Mouse (Mus musculus) adrenal gland (tissue): Measurements from ENCODE around the gene Dcaf11.

Experiments used
- intact Hi-C: fragments of 180-260 bp; cut with DNase I; formaldehyde crosslinking; loops from one replicate; pipeline ENCODE4 v1.15.1; 2025

Dcaf11 gene

DNA sequence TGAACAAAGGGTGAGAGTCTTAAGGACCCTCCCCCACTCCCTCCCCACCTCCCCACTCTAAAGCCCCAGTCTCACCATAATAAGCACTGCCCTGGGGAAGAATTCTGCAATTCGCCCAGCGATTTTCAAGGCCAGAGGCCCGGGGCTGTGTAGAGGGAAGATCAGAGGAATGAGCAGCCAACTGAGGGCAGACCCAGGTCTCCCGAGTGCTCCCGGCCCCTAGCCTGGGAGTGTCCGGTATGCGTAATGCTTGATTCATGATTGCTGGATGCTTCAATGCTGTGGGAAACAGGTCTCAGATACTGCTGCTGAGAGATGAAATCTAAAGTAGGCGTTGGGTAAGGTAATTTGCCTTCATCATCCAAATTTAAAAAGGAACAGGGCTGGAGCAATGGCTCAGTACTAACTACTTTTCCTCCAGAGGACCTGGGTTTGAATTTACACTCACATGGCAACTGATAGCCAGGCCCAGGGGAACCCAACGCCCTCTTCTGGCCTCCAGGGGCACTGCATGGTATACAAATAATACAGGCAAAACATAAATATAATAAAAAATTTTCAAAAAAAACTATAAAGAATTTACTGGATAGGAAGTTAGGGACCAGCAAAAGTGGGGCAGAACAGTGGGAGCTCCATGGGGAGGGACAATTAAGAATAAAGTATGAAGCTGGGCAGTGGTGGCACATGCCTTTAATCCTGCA is 22.3 kb downstream of the Dcaf11 start:
- intact Hi-C loops = no loop called here

DNA sequence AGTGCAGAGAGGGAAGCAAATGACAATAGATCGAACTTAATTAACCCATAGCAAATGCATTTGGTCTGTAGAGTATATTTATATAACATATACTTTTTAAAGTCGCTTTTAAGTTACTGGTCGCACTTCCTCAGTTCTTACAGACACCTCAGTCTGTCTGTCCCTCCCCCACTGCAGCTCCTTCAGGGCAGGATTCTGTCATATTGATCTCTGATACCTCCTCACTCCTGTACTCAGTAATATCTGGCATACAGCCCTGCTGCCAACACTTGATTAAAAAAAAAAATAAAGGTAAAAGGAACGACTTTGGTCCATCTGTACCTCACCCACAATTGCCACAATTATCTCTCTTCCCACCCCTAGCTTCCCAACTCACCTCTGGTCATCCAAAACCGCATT is 24.5 kb downstream of the Dcaf11 start:
- intact Hi-C loops = no loop called here

DNA sequence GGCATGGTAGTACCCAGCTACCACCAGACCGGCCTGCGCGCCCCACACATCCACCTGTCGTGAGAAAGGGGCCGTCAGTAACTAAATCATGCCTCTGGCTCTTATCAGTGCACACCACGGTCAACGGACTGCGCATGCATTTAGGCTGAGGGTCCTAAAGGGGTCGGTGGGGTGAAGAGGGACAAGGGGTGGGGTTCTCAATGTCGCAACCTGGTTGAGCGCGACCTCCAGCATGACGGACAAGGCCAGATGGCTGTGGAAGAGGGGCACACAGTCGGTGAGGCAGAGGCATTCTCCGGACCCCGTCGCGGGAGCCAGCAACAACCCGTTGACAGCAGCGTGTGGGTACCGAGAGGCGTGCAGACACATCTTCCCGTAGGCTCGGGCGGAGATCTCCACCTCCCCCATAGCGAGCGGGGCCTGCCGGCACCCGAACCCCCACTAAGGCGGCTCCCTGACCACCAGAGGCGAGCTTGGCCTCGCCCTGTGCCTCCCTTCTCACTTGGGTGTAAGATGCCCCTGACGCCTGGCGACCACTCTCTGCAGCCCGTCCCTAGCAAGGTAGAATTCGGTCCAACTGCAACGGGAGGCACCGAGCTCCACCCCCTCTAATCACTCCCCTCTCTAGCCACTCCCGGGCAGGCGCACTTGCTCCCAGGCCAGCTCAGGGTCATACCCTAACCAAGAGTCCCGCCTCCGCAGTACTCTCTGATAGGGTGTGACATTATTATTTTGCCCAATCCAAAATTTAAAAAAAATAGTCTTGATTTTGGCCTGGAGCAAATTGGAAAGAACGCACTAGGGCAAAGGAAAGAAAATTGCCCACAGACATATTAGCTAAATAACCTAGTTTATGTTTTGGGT is 25.1 kb downstream of the Dcaf11 start, which contains the start of gene Emc9:
Gene Emc9 (minus strand): TSS at position 601 of the 864 bp plus-strand sequence.
- intact Hi-C loops = no loop called here

DNA sequence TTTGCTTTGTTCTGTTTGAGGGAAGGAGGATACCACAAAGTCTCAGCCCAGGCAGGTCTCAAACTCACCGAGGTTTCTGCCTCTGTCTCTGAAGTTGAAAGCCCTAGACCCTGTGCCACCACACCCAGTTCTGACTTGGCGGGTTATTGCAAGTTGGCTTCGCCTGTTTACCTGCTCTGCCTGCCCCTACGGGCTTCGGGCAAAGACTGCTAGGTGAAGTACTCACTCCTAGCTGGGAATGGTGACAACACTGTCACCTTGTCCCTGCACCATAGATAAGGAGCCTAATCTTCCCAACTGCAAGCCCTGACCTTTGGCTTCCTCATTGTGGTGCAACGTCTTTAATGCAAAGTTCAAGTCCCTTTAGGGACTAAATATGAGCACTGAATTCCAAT is 25.8 kb downstream of the Dcaf11 start:
- intact Hi-C loops = no loop called here

DNA sequence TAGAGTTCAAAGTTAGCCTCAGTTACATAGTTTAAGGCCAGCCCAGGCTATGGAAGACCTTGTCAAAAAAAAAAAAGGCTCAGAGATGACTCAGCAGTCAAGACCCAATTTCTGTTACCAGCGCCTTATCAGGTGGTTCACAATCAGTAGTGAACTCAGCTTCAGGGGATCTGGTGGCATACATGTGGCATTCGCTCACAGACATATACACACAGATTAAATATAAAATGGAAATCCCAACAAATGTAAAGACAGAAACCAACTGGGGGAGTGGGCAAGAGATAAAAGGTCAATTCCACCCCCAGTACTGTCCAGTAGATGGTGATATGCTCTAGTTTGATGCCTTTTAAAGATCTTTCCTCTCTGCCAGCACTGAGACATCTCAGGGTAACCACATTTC is 26.3 kb downstream of the Dcaf11 start:
- intact Hi-C loops = no loop called here

DNA sequence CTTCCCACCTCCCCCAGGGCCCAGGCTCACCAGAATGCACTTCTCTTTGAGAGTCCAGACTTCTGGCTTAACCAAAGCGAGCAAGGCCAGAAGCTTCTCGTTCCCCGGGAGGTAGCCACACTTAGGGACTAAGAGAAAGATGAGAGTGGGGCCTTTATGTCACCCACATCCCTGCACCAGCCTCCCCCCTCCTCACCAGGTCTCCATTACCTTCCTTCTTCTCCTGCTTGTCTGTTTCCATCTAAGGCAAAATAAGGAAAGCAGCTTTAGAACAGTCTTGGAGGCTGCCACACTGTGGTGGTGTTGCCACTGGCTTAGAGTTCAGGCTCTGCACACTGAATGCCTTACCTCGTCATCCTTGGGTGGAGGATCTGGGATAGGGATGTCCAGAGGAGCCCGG is 29.5 kb downstream of the Dcaf11 start:
- intact Hi-C loops = no loop called here

DNA sequence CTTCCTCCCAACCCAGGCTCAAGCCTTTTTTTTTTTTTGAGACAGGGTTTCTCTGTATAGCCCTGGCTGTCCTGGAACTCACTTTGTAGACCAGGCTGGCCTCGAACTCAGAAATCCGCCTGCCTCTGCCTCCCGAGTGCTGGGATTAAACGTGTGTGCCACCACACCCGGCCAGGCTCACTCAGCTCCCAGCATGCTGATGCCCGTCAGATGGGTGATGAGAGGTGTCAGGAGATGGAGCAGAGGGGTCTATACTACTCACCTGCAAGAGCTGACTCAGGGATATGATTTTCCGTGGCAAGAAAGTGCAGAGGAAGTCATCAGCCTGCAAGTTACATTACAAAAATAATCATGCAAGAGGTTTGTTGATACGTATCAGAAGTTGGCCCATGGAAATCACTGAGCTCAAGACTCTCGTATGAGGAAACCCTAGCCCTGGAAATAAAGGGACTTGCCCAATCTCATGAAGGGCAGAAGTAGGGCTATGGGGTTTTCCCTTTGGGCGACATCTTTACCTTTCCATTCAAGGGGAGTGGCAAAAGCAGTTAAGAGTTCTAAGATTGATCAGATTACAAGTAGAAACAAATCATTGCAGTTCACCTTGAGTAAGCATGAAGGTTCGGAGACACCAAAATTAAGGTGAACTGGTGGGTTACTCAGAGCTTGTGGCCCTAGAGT is 30.1 kb downstream of the Dcaf11 start:
- intact Hi-C loops = no loop called here

DNA sequence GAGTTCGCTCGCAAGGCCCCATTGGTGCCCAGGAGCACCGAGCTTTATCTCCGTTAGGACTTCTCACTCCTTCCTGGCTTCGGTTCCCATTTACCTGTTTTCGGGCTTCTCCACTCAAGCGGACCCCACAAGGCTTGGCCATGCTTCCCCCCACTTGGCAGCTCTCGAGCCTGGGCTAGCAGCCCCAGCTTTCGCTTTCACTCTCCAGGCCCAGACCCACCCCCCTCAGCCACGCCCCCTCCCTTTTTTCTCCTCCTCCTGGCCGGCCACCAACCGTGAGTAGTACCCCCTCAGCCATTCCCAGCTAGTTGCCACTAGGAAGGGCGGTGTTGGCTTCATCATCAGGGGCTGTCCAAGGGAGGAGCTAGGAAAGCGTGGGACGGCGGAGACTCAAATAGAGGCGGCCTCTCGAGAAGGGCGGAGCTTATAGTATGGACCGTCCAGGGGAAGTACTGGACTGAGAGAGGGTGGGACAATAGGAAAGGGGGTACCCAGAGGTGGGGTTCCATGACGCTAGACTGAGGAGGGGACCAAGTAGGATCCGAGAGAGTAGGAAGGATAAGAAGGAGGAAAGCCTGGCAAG is 31.0 kb downstream of the Dcaf11 start, which contains the start of gene Psme2:
Gene Psme2 (minus strand): TSS at position 366 of the 583 bp plus-strand sequence.
- intact Hi-C loops = no loop called here

DNA sequence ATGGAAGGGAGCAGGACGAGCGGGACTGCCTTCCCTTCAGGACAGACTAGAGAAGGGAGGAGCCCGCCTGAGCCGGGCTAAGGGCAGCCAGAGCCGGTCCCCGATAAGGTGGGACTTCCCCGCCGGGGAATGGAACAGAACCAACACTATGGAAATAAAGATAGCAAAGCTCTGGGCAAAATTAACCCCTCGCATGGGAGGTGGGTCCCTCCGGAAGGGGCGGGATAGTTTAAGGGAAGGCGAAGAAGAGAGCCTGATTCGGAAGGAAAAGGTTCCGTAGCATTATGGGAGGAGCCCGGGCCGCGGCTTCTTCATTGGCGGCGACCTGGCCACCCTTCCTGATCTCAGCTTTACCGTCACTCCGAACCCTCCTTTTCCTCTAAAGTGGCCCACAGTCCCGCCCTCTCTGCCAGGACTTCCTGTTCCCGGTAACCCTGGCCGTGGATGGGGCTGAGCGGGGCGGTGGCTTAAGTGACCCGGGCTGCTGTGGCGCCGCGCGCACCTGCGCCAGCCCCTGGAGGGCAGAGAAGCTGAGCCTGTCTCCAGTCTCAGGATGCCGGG is 31.6 kb downstream of the Dcaf11 start, which contains the start of gene Rnf31:
Gene Rnf31 (plus strand): TSS at position 378 of the 561 bp plus-strand sequence.
- intact Hi-C loops = no loop called here

DNA sequence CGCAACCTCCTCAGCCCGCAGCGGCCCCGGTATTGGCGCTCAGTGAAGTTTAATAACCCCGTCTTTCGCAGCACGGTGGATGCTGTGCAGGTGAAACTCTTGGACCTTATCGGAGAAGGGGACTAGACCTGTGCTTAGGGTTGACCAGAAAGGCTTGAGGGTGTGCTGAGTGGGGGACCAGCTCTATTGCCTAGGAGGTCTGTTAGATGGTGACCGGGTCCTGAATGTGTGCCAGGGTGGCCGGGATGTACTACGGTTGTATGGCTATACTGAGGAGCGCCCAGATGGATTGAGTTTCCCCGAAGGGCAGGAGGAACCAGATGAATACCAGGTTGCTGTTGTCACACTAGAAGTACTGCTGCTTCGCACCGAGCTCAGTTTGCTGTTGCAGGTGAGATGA is 32.4 kb downstream of the Dcaf11 start:
- intact Hi-C loops = no loop called here

DNA sequence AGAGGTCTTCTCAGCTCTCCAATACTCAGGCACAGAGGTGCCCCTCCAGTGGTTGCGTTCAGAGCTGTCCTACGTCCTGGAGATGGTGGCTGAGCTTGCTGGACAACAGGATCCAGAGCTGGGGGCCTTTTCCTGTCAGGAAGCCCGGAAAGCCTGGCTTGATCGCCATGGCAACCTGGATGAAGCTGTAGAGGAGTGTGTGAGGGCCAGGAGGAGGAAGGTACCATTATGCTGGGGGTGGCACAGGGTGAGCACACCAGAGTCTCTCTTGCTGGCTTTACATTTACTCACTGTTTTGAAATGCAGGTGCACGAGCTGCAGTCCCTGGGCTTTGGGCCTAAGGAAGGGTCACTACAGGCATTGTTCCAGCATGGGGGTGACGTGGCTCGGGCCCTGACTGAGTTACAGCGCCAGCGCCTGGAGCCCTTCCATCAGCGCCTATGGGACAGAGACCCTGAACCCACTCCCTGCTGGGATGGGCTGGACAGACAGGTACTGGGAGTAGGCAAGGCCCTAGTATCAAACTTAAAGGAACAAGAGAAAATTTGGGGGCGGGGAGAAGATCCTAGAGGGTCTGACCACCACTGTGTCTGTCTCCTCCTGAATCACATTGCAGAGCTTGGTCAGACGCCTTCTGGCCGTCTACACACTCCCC is 36.4 kb downstream of the Dcaf11 start:
- intact Hi-C loops = no loop called here

DNA sequence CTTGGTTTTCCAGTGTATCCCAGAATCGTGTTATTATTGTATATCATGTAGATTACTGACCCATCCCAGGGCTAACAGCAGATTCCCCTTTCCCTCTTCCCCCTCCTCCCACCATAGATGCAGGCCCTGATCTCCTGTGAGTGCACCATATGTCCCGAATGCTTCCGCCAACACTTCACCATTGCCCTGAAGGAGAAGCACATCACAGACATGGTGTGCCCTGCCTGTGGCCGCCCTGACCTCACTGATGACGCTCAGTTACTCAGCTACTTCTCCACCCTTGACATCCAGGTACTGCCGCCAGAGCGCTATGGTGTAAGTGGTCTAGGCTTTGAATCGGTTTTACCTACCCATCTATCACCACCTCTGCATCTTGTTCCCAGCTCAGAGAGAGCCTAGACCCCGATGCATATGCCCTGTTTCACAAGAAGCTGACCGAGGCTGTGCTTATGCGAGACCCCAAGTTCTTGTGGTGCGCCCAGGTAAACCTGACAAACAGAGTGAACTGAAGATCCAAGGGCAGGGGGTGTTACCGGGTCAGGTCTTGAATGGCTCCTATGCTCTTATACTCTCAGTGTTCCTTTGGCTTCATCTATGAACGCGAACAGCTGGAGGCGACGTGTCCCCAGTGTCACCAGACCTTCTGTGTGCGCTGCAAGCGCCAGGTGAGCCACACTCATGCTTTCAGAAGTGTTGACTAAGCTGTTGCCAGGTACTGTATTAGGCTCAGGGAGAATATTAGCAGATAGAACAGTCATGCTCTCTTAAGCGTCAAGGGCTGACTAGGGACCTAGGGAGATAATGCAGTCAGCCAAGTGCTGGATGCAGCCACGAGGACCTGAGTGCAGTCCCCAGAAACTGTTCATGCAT is 39.0 kb downstream of the Dcaf11 start:
- intact Hi-C loops = no loop called here

DNA sequence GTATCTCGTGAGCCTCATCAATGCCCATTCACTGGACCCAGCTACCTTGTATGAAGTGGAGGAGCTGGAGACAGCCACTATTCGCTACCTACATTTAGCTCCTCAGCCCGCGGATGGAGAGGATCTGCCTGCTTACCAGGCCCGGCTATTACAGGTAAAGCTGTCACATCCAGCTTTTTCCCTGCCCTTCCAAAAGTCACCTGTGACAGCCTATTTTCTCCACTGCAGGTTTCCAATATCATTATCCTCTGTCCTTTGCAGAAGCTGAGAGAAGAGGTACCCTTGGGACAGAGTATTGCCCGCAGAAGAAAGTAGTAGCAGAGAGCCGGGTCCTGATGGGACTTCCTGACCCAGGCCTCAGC is 43.4 kb downstream of the Dcaf11 start, which contains the start of gene Irf9:
Gene Irf9 (plus strand): TSS at position 301 of the 362 bp plus-strand sequence.
- intact Hi-C loops = loop anchor here (5.0 kb wide), 1 partner anchor 106 kb away; no protein-coding TSS in a partner anchor

DNA sequence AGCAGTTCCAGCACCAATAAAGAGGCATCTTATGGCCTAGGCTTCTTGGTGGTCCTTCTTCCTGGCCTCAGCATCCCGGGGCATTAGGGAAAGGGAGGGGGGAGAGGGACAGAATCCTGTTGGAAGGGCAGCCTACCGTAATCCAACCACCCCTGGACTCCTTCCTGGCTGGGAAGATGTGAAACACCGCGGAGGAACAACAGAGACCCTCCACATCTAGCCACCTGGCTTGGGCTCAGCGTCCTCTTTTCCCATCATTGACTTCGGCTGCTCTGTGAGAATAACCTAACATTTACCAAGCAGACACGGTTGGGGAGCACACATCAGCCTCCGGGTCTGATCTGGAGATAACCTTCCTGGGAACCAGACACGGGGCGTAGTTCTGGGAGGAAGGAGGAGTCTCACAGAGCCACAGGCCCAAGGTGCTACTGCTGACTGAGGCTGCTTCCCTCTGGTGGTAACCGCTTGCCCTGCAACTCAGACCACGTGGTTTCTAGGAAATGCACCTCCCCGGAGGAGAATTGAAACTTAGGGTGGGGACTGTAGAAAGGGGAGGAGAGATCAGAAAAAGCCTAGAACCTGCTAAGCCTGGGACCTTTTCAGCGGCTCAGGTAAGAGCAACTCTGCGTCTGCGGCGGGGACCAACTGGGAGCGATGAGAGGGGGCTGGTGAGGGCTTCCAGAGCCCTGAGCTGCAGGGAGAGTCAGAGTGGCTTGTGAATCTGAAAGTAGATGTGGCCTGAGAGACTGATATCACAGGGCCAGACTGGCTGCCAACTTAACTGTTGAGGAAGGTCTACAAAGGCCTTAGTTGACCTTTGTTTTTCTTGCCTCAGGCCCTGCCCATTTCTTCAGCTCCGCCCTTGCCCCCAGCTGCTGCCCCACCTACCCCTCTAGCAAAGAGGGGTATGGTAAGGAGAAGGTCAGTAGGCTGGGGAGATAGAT is 44.1 kb downstream of the Dcaf11 start:
- intact Hi-C loops = loop anchor here (5.0 kb wide), 1 partner anchor 107 kb away; no protein-coding TSS in a partner anchor

DNA sequence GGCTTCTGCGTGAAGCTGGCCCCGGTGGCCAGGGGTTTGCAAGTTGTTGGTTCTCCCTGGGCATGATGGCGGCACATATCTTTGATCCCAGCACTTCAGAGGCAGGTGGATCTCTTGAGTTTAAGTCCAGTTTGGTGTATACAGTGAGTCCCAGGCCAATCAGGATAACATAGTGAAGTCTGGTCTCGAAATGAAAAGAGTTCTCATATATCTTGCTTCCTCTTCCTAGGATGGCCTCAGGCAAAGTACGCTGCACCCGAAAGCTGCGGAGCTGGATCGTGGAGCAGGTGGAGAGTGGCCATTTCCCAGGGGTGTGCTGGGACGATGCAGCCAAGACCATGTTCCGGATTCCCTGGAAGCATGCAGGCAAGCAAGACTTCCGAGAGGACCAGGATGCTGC is 45.0 kb downstream of the Dcaf11 start:
- intact Hi-C loops = loop anchor here (5.0 kb wide), 1 partner anchor 108 kb away; no protein-coding TSS in a partner anchor

DNA sequence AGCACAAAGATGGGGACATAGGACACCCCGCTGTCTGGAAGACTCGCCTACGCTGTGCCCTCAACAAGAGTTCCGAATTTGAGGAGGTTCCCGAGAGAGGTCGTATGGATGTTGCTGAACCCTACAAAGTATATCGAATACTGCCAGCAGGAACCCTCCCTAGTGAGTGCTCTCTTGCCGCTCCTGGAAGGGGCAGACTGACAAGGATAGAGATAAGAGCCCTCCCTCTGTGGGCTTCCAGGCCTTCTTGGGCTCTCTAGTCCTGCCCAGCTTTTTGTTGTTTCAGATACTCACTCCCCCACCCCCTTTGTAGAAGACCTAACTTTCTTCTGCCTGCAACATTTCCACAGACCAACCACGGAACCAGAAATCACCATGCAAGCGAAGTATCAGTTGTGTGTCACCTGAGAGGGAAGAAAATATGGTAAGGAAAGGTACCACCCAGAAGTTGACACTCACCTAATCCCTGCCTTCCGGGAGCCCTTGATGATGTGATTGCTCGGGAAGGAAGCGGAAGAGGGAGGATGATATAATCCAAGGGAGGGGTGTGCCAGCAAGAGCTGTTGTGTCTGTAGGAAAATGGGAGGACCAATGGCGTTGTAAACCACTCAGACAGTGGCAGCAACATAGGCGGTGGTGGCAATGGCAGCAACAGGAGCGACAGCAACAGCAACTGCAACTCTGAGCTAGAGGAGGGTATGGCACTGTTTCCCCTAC is 46.1 kb downstream of the Dcaf11 start:
- intact Hi-C loops = no loop called here

DNA sequence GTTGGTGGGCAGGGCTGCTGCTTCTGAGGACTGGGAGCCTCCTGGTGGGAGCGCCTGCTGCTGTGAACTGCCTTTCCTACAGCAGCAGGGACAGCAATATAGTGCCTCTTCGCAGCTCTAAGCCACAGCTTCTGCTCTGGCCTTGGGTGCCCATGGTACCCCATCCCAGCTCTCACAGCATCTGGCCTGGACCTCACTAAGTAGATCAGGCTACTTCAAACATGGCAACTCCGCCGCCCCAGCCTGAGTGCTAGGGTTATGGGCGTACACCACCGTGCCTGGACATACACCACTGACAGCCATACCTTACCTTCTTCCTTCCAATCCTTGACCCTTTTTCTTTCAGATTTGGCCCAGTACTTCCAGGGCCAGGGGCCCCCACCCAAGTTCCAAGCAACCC is 48.5 kb downstream of the Dcaf11 start:
- intact Hi-C loops = no loop called here

DNA sequence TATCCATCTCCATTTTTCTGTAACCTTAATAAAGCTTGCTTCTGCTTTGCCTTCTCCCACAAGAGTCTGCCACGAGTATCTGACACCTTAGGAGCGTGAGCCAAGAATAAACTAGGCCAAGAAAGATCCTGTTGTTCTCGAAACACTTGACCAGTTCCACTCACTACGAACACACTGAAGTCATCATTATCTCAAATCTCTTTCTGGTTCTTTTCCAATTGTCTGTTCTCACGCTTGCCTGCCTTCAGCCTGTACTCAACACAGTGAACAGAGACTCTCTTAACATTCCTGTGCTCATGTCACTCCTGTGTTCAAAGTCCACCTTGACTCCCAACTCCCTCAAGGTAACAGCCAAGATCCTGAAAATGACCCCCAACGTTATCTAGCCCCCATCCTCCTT is 53.5 kb downstream of the Dcaf11 start:
- intact Hi-C loops = no loop called here
